Mouse (Mus musculus) urinary bladder, postnatal 36 days (tissue): ENCODE results near the gene Ifi209.
"Not testable (repeated sequence)": the region's sequence is repeated elsewhere in the genome, so short reads cannot be mapped to it uniquely, and the experiment has no call there.

Experiments used
- DNase-seq, 2 experiments: peaks; one replicate each; pipeline ENCODE4 v3.0.0; 2022; ENCODE audit warnings: low spot score in 2 of 2, mixed read lengths in 1 of 2

Ifi209 gene

GRCm38 (mm10) chr1:173630622-173631021 is at the start of gene Ifi209:
Gene Ifi209 (plus strand): TSS chr1:173630917.
- not testable (repeated sequence) for DNase-seq

- DNase-seq: not testable (repeated sequence)
Measured at GRCm38 (mm10) chr1:173589698-173590097, 41.0 kb upstream of the Ifi209 start.

- not testable (repeated sequence) for DNase-seq
Measured at GRCm38 (mm10) chr1:173598838-173599494, 31.8 kb upstream of the Ifi209 start, which contains the start of gene Ifi213. Gene Ifi213 (minus strand): TSS chr1:173599274.

GRCm38 (mm10) chr1:173610291-173610690 is 20.4 kb upstream of the Ifi209 start:
- not testable (repeated sequence) for DNase-seq

- not testable (repeated sequence) for DNase-seq
Measured at GRCm38 (mm10) chr1:173622216-173622615, 8.5 kb upstream of the Ifi209 start.

GRCm38 (mm10) chr1:173624052-173624451 is 6.7 kb upstream of the Ifi209 start:
- DNase-seq: no peak

- DNase-seq: no peak
Measured at GRCm38 (mm10) chr1:173626686-173627085, 4.0 kb upstream of the Ifi209 start.

- DNase-seq: no peak
Measured at GRCm38 (mm10) chr1:173633969-173634645, 3.4 kb downstream of the Ifi209 start.

GRCm38 (mm10) chr1:173645393-173645792 is 14.7 kb downstream of the Ifi209 start:
- no peak for DNase-seq

GRCm38 (mm10) chr1:173657973-173658372 is 27.3 kb downstream of the Ifi209 start:
- no peak for DNase-seq

GRCm38 (mm10) chr1:173673458-173674097 is 42.9 kb downstream of the Ifi209 start, which contains the start of gene Ifi208:
Gene Ifi208 (plus strand): TSS chr1:173673675.
- not testable (repeated sequence) for DNase-seq

GRCm38 (mm10) chr1:173678605-173679004 is 47.9 kb downstream of the Ifi209 start:
- DNase-seq: not testable (repeated sequence)

GRCm38 (mm10) chr1:173694270-173694669 is 63.6 kb downstream of the Ifi209 start:
- no peak for DNase-seq
